Mouse (Mus musculus) MEL-GATA-1-ER (cell line): ENCODE data around the gene Rundc3a.

Source experiments
- DNase-seq: peaks from one replicate; pipeline ENCODE4 v3.0.0-alpha.2; 2012; ENCODE audit warnings: low read depth; ENCODE audit errors: extremely low read depth

The Rundc3a gene

DNA sequence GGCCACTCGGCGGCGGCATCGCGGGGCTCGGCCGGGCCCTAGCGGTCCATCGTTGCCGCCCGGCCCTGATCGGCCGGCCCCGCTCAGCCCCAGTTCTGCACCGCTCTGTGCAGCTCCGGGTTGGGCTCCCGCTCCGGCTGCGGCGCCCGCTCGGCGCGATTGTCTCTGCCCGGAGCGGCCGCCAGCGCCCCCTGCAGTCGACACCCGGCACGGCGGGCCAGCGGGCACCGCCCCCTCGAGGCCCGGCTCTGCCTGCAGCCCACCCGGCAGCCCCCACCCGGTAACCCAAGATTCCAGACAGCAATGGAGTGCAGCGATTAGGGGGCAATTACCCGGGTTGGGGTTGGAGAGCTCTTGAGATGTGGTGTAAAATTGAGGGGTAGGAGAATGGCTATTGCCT lies 54.3 kb downstream of the Rundc3a start, which contains the start of gene Fam171a2:
Gene Fam171a2, minus strand, starts transcription at position 186 of the 400 bp plus-strand sequence.
- no peak for DNase-seq

DNA sequence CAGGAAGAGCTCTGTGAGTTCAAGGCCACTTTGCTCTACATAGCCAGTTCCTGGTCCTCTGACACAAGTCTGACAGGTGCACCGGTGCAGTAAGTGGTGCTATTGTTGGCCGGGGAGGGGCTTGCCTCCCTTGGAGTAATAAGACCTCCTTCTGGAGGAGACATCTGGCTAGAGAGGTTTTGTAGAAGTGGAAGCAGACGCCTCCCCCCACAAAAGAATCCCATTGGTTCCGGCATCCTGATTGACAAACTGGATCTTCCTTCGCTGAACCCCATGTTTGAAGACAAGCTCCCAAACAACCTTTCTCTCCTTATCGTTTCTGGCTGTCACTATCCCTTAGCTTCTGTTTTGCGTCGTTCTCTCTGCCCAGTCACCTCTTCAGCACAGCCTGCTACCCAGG lies 55.1 kb downstream of the Rundc3a start:
- no peak for DNase-seq

DNA sequence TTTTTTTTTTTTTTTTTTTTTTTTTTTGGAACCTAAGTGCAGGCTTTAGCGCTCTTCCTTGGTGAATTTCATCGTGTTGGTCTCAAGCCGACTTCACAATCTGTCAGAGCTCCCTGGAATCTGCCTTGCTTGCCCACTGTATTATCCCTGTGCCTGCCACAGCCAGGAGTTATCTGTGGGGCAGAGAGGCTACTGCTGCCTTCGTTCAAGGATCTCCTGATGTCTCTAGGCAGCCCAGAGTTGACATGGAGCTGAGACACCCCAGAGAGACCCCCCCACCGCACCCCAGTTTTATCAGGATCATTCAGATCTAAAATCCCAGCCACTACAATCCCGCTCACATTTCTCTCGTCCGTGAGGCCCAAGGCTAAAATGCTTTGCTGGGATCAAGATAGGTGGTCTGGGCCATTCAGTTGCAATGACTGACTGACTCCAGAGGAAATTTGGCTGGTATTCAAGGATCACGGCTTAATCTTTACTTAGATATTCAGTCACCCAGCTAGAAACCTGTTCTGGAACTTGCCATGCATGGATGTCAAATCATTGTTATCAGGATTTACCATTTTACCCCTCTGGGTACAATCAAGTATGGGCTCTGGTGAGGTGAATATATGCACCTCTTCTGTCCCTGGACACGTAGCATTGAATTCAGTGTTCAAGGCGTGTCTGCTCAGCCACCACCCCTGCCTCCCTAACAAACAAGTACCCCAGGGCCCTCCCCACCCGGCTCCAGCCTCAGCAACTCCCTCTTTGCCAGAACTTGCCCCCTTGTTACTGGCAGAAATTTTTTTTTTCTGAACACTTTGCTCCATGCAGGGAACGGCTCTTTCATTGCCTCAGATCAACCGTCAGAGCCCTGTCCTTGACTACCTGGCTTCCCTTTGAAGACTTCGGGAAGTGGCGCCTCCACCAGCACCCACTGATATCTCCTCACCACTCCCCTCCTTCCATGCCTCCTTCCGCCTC lies 56.1 kb downstream of the Rundc3a start:
- no peak for DNase-seq
